Mouse (Mus musculus): ENCODE measurements around the gene Sec14l4.

Sec14l4 gene

GRCm38 (mm10) chr11:4078267-4078933, 47.1 kb downstream of the Sec14l4 start:
- DNase-seq (ENCODE audit: low spot score in 2 of 2), result no peak

GRCm38 (mm10) chr11:4080219-4080618, 49.0 kb downstream of the Sec14l4 start:
- DNase-seq (ENCODE audit: low spot score in 2 of 2), result peak; percentile 34 to 82

- peak; percentile 44 to 70 for DNase-seq (ENCODE audit: low spot score in 2 of 2)
These were observed 52.2 kb downstream of the Sec14l4 start for GRCm38 (mm10) chr11:4083316-4084078.

GRCm38 (mm10) chr11:4086246-4086645, 55.0 kb downstream of the Sec14l4 start:
- no peak for DNase-seq (ENCODE audit: low spot score in 2 of 2)

GRCm38 (mm10) chr11:4087267-4087666, 56.0 kb downstream of the Sec14l4 start:
- no peak for DNase-seq (ENCODE audit: low spot score in 2 of 2)

- no peak for DNase-seq (ENCODE audit: low spot score in 2 of 2)
These were observed 62.5 kb downstream of the Sec14l4 start for GRCm38 (mm10) chr11:4093459-4094377.

GRCm38 (mm10) chr11:4094378-4095170, 63.3 kb downstream of the Sec14l4 start:
- peak; percentile 82 to 92 for DNase-seq (ENCODE audit: low spot score in 2 of 2)

GRCm38 (mm10) chr11:4095171-4096053, 64.2 kb downstream of the Sec14l4 start, which contains the start of gene Mtfp1:
Mtfp1 (minus strand) TSS chr11:4095445.
- peak; percentile 66 to 85 for DNase-seq (ENCODE audit: low spot score in 2 of 2)

- peak; percentile 97 to 98 for DNase-seq (ENCODE audit: low spot score in 2 of 2)
These were observed 65.1 kb downstream of the Sec14l4 start for GRCm38 (mm10) chr11:4096054-4096984.

- DNase-seq (ENCODE audit: low spot score in 2 of 2), result peak in 1 of 2 experiments; percentile 72
These were observed 65.9 kb downstream of the Sec14l4 start for GRCm38 (mm10) chr11:4097091-4097621.
